Mouse (Mus musculus) cerebellum, adult (tissue): ENCODE measurements around the gene Tnfrsf11a.
"Not testable (repeated sequence)": the region's sequence is repeated elsewhere in the genome, so short reads cannot be mapped to it uniquely, and the experiment has no call there.

ENCODE experiments used
- ATAC-seq: cut with Nextera tagmentation; 2 replicates; pipeline ENCODE4 v1.9.2; 2017; ENCODE audit warnings: mild to moderate bottlenecking, moderate library complexity, mixed read lengths; ENCODE audit not compliant: insufficient number of reproducible peaks, low FRiP score, low TSS enrichment

The Tnfrsf11a gene

DNA sequence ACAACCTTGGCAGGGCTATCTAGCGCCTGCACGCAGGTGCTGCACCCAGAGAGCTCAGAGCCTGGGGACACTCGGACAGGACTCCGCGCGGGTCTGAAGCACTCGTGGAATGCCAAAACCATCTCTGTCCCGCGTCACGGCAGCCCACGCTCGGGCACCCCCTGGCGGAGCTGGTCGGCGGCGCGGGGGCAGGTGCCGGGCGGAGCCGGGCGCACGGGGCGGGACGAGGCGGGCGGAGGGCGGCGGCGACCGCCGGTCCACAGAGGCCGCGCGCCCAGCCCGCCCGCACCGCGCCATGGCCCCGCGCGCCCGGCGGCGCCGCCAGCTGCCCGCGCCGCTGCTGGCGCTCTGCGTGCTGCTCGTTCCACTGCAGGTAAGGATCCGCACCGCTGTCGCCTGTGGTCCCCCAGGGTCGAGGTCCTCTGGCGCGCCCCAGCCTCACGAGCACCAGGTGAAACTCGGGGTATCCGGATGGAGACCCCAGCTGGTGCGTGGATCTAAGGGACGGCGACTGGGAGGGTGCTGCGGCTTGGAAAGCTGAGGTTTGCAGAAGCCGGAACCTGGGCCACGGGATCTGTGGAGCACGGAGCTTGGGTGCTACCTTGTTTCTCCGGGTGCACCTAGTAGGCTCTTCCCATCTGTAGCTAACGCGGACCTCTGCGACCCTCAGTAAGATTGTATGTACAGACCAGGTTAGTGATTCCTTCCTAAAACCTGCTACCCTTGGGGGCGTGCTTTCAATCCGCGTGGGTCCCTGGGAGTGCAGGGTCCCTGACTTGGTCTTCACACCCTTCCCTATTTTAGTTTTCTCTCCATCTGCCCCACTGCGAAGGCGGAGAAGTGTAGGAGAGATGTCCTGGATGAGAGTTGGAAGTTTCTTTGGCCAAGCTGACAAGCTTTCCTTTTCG lies at the start of gene Tnfrsf11a:
Gene Tnfrsf11a, plus strand, starts transcription at position 262 of the 908 bp plus-strand sequence.
- peak; percentile 72 for ATAC-seq

DNA sequence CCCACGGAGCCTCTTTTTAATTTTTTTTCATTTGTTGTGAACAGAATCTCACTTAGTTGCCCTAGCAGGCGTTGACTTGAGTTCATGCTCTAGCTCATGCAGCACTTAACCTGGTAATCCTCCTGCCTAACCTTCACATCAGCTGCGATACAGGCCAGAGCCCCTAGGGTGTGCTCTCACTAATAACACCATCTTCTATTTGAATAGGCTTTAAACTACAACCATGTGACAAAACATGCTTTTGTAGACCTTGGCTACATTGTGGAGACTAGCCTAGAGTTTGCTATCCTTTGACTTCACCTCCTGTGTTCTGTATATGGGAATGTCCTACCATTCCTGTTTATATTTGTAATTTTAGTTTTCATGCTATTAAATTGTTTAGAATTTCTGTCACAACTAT lies 45.2 kb upstream of the Tnfrsf11a start:
- ATAC-seq = no peak

DNA sequence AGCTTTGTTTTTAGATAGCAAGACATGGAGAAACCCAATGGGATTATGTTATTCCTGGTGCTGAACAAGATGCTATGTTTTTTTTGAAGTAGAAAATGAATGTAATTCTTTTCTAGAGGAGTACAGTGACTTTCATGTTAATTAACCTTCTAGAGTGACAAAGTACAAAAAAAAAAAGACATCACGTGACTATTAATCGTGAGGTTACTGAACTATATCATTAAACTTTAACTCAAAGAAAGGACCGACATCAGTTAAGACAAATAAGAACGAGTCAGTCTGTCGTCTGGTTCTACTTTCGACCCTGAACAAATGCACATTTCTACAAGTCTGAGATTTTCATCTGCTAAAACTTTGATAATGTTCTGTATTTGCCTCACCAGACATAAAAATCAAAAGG lies 42.2 kb upstream of the Tnfrsf11a start:
- no peak for ATAC-seq

DNA sequence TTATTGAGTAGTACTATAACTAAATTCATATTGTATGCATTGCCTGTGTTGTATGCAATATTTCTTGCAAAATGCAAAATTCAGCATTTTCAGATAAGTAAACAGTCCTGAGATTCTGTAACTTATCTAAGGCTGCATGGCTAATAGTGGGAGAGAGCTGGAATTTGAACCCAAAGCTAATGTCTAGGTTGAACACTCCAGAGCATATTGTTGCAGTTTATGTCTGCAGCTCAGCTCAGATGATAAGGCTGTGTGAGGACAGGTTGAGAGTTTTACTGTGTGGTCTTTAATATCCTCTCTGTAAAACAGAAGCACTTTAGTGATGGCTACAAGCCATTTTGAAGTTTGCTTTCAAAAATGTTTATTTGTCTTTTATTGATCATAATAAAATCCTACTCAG lies 41.0 kb upstream of the Tnfrsf11a start:
- ATAC-seq = no peak

DNA sequence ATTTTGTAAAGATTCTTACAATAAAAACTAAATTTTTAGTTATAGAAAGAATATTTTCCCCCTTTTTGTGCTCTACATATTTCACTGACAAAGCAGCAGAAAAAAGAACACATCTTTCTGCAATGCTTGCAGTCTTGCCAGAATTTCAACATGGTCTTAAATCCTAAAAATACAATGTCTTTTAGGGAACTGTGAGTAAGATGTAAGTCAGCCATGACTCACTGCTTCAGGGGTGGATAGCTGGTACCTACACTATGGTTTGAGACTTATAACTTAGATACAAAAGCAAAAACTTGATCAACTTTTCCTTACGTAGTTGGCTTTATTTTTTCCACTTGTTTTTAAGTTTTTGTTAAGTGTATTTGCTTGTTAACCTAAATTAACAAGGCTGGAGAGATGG lies 38.0 kb upstream of the Tnfrsf11a start:
- ATAC-seq = no peak

DNA sequence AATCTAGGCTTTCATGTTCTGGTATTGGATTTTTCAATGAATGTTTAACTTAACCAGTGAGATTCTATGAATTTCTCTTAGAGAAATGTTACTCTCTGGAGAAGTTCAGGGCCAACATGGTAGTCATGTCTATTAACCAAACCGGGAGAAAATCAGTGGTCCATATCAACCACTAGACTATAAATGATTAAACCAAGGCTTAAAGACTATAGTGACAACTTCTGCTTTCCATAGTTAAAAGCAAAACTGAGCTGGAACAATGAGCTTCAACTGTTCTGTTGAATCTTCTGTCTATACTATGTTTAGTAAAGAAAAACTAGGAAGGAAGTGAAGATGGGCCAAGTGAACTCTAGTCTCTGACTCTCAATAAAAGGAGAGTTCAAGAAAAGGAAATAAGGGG lies 34.1 kb upstream of the Tnfrsf11a start:
- ATAC-seq = no peak

DNA sequence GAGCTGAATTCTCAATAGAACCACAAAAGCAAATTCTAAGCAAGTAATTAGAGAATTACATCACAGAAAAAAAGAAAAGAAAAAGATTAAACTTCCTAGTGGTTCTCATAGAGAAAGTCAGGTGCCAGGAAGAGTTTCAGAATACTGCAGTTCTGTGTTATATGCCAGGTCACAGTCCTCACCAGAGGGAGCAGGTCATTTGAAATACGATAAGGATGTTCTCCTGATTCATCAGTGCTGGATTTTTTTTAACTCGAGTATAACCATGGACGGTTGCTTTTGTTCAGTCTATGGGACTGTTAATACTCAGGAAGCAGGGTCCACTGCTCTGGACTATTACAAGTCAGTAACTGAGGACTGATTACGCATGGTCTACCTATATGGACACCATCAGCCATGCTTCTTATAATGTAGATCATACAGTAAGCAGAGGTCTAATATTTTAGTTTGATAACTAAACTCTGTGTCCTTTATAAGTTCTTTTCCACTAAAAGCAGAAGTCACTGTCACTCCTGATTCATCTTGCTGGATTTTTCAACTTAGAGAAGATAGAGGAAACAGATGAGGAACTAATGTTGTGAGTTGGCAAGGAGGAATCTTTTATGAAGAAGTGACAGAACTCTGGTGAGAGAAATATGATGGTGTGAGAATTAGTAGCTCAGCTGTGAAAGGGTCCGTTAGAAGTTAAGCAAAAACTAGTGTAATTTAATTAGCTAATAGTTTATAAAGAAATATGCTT lies 33.5 kb upstream of the Tnfrsf11a start:
- ATAC-seq = no peak

DNA sequence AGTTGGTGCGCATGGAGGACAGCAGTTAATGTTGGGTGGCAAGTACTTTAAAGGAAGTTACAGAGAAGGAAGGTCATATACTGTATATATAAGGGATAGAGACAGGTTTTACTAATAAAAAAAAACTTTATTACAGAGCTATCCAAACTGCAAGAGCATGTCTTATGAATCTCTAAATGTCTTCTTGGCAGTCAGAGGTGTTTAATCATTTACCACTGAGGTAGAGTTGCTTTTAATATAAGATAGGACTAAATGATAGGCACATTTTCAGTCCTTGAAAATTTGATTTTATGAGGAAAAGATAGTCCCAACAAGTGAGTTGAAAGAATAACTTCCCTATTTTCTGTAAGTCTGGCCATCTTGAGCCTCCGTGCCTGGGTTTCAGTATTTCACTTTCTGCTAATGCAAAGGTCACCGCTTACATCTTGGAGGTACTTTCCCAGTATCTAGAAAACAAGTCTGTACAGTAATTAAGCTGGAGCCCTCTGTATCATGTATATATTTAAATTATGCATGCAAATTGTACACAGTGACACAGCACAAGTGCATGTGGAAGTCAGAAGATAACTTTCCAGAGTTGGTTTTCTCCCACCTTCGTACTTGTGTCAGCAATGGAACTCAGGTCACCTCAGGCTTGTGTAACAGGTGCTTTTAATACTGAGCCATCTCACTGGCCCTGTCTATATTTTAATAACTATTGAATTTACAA lies 32.3 kb upstream of the Tnfrsf11a start:
- ATAC-seq = no peak

DNA sequence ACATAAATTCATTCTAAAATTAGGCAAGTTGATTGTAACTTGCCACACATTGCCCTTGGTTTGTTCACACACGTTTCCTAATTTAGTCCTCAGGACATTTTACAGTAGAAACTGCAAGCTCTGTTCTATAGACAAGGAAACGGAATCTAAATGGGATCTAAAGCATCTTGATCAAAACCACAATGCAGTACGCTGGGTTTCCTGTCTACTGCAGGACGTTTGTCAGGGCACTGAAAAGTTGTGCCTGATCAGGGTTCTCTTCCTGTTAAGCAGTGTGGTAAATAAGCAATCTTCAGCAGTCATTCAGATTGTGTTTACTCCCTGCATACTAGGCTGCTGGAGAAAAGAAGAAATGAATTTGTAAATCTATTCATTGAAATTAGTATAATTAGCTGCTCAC lies 28.3 kb upstream of the Tnfrsf11a start:
- ATAC-seq = no peak

DNA sequence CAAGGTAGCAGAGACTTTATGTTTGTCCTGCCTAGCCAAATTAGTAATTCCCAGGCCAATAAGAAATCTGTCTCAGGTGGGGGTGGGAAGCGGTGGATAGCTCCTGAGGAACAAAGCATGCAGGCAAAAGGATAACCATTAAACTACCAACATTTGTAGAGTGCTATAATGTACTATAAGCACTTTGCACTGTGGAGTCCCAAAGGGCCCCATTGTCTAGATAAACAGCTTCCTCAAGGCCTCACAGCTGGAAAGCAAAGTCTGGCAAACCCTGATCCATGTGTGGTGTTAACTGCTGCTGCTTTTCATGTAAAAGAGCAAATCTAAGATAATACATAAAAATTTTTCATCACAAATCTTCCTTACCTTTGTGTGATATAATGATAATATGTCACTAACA lies 27.6 kb upstream of the Tnfrsf11a start:
- no peak for ATAC-seq

DNA sequence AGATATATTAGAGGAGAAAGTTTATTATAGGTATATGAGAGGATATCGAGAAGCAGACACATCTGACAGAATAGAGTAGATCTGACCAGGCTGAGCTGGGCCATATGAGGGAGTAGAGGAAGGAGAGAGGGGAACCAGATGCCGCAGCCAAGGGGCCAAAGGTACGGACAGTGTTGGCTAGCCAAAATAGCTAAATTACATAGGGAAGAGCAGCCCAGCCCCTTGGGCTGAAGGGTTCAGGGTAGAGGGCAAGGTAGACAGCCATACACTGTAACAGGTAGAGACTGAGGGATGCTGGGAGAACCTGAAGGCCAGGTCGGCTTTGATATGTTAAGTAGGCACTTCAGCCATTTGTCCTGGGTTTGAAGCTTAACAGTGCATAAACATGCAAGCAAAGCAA lies 21.7 kb upstream of the Tnfrsf11a start:
- no peak for ATAC-seq

DNA sequence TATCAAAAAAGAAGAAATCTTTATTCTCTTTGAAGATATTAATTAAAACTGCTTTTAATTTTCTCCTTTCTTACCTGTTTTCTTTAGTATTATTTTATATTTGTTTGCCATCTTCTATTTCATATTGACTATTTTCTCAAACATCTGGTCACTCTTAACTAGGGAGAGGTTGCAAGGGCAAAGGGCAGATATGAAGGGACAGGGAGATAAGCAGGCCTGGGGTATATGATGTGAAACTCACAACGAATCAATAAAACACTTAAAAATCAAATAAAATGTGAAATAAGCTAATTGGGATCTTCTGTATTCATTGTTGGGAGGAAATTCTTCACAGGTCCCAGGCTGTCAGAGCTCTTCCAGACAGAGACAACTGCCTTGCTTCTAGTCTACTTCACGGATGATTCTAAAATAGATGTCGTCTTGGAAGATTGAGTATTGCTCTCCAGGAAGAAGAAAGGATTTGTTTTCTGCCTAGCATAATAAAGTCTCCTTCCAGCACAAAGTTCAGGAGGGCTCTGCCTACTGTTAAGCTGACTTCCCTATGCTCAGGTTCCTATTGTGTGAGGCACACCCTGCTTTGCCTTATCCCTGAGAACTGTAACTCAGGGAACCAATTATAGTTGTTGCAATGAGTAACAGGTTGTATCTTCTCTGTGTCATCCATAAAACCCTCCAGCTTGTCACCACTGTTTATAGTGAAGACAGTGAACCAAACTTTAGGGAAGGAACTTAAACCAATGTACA lies 20.9 kb upstream of the Tnfrsf11a start:
- no peak for ATAC-seq

DNA sequence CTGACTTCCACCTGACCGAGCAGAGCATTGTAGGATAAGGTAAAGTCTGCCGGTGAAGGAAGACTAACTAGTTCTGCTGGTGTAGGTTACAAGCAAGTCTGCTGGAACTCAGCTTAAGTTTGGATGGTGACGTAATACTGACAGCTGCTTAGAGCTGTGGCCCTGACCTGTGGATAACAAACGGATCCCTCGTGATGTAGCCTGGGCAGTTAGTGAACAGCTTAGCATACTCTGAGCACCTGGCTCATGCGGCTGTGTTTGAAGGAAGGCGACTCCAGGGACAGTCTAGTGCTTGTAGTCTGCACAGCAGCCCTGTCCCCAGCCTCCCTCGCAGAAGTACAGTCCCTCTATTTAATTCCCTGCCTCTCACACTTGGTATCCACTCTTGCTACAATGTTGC lies 14.9 kb upstream of the Tnfrsf11a start:
- ATAC-seq = no peak

DNA sequence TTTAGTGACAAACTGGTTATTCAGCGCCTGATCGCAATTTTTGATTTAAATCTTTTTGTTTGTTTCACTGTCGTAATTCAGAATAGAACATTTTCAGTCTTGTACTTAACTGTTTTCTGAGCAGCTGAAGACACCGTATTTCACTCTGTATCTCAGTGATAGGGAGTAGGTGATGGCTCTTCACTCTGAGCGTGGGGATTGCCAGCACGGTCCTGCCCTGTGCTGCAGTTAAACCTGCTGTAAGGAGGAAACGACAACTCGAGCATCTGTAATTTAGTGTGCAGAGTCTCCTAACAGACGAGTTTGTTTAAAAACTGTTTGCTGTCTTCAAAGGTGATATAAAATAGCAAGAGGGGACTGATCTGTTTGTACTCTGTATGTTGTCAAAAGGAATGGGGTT lies 14.4 kb upstream of the Tnfrsf11a start:
- ATAC-seq = not testable (repeated sequence)

DNA sequence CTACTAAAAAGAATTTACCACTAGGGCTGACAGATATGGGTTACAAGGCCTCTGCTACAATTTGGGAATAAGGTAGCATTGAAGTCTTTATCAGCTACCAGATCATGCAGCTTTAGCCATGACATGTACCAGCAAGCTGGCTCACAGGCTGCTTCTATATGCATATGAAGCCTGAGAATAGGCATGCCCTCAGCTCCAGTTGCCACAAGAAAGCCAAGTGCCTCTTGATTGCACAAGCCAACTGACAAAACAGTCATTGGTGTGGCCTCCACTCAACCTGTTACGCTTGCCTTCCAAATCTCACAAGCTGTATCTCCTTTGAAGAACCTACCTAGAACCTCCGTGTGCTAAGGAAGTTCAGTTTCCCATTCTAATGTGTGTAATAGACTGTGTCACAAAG lies 12.1 kb upstream of the Tnfrsf11a start:
- ATAC-seq = no peak

DNA sequence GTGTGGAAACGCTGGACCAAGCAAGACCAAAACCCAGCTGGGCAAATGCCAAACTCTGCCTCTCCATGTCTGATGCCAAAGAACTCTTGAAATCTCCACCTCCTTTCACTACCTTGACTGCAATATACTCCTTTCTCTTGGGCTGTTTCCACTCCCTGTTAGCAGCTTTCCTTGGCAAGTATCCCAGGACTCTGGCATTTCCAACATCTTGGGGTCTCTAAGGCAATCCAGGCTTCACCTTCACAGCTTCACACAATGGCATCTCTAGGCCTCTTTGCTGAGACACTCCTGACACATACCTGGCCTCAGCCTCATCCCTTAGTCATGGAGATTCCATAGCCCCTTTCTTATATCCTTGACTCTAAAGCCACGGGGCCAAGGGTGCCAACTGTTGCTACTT lies 9.8 kb upstream of the Tnfrsf11a start:
- ATAC-seq = no peak

DNA sequence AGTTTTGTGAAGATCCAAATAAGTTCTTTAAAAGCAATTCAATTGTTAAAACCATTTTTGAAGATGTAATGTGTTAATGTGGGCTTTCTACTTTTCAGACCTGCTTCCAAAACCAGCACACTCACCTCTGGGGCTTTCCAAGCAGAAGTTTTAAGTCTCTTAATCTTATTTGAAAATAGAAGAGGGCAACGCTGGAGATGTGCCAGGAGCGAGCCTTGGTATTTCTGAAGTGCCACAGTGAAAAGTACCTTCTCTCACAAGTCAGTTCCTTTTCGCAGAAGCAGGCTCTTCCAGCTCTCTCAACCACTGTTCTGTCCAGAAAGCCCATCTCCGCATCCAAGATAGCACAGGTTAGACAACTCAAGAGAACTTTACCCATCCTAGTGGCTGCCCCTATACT lies 4.1 kb upstream of the Tnfrsf11a start:
- no peak for ATAC-seq

DNA sequence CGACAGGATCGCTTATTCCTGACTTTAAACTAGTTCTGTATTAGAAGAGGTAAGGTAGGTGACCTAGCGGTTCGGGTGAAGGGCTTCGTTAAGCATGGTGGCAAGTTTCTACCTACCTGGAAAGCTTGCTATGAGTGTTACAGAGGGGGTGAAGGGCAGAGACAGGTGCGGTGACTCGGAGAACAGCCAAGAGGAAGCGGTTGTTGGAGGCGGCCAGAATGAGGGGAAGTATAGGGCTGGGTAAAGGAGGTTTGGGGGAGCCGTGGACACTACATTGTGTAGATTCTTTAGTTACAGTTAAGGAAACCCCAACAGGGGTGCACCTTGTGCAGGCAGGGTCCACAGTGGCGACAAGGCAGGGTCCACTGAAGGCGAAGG lies 450 bp upstream of the Tnfrsf11a start:
- no peak for ATAC-seq

DNA sequence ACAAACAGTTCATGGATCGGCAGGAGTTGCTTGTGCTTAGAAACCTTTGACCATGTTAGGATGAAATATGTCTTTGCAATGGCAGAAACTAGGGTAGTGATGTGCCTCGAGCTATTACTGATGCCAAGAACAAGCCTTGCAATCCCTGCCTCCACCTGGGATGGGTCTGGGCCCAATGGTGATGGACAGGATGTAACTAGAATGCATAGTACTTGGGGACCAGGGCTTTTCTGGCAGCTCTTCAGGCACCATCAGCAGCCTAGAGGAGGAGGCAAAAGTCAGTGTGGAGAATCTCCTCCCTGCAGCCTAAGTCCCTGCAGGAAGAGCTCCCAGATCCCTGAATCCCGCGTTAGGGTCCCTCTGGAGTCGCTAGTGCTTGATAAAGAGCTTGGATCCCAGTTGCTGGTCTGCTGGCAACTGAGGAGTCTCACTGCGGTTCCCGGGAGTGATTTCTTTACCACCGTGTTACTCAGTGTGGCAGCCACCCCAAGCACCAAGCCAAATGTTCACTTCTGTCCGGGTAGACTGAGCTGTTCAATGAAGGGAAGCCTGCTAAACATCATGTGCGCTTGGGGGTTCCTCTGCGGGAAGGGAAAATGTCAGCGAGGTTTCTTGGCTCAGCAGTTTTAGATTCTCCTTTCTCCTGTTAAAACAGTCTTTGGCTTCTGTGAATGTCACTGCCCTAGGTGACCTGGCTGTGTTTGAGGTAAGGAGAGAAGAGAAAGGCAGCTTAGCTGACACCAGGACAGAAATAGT lies 1.1 kb downstream of the Tnfrsf11a start:
- peak; percentile 8; the same call in 1 of the 2 replicates for ATAC-seq
